Mouse (Mus musculus): Measurements from ENCODE around the gene Rpusd4.

The Rpusd4 gene

DNA sequence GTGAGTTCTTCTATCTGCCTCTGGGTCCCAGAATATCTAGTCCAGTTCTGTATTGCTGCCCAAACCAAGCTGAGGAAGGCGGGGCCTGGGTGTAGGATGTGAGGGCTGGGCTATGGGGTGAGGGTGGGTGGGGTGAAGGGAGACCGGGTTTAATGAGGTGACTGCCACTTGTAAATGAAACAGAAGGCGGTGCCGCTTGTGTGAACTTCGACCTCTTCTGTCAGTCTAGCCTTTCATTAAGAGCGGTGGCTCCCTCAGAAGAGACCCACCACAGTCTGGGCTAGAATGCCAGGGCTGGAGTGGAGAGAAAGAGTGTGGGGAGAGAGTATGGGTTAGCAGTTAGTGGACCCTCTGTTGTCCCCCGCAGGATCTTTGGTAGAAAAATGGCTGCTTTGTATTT, 22.3 kb downstream of the Rpusd4 start:
- no peak for DNase-seq

GRCm38 (mm10) chr9:35290417-35290816, 22.8 kb downstream of the Rpusd4 start:
- no peak for DNase-seq

GRCm38 (mm10) chr9:35290916-35291315, 23.3 kb downstream of the Rpusd4 start:
- DNase-seq, result no peak

GRCm38 (mm10) chr9:35293465-35293864, 25.8 kb downstream of the Rpusd4 start:
- DNase-seq, result no peak

DNA sequence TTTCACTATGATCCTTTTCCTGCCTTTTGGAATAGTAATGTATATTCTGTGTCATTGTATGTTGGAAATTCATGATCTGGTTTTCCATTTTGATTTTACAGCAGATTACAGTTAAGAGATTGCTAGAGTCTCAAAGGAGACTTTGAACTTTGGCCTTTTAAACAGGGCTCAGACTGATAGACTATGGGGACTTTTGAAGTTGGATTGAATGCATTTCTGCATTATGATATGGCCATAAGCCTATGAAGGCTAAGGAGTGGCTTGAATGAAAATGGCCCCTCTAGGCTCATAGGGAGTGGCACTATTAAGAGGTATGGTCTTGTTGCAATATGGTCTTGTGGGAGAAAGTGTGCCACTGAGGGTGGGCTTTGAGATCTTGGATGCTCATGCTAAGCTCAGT, 30.1 kb downstream of the Rpusd4 start:
- DNase-seq, result no peak

DNA sequence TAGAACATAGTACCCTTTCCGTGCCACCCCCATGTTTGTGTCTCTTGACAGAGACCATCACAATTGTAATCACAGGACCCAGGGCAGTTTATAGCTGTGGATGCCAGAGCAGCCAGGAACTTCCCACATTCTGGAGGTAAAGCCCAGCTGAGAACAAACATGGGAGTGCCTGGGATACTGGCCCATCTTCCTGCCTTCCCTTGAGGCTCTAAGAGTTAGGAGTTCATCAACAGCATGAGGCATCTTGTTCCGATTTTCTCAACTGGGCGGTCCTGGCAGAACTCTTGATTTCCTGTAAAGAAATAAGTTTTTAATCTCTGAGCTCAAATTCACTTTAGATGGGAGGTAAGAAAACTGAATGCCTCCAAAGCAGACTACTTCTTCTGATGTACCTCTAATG, 34.5 kb downstream of the Rpusd4 start:
- DNase-seq, result no peak

DNA sequence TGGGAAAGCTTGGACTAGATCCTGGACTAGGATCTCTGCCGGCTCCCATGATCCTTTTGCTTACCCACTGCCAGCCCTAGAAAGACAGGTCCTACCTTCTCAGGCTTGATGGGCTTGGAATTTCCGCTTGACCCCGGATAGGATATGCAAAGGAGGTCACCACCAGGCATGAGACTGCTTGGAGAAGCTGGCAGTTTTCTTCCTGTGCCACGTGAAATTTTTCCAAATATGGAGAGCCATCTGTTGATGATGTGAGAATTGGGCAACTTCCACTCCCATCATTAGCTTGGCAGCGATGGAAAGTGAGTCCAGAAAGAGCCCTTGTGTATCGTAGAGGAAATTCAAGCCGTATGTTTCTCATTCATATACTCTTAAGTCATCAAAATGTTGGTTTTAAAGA, 39.8 kb downstream of the Rpusd4 start:
- no peak for DNase-seq

- no peak for DNase-seq
Measured at GRCm38 (mm10) chr9:35310377-35310776, 42.7 kb downstream of the Rpusd4 start.

GRCm38 (mm10) chr9:35312516-35312915, 44.9 kb downstream of the Rpusd4 start:
- peak; percentile 35 for DNase-seq

- DNase-seq, result no peak
Measured at GRCm38 (mm10) chr9:35313601-35314000, 45.9 kb downstream of the Rpusd4 start.

- DNase-seq, result no peak
Measured at GRCm38 (mm10) chr9:35314254-35314653, 46.6 kb downstream of the Rpusd4 start.

GRCm38 (mm10) chr9:35316771-35317211, 49.1 kb downstream of the Rpusd4 start:
- peak; percentile 37 for DNase-seq

DNA sequence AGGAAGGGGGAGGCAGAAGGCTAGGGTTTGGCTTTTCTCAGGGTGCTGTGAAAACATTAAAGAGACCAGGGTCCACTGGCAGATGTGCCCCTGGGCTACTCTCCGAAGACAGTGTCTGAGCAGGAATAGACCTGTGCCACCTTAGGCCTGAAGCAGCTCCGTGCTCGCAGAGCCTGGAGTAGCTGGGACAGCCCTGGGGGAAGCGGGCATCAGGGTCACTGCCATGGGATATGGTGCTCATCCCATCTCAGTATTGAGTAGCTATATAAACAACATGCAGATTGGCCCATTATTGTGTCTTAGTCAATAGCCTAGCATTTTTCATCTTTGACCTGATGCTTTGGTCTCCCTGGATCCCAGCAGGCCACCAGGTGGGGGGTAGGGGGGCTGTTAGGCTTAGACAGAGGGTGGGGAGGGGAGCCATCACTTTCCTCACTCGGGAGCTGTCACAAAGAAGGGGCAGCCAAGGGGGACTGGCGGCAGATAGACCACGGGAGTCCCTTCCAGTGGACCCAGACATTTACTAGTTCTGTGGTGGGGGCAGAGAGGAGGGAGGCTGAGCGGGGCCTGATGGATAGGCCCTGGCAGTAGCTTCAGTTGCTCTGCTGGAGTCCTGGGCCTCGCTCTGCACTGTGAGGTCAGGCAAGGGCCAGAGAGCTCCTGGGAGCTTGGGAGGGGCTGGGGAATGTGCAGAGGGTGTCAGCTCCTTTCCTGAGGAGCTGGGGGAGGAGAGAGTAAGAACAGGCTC, 49.7 kb downstream of the Rpusd4 start:
- DNase-seq, result no peak

DNA sequence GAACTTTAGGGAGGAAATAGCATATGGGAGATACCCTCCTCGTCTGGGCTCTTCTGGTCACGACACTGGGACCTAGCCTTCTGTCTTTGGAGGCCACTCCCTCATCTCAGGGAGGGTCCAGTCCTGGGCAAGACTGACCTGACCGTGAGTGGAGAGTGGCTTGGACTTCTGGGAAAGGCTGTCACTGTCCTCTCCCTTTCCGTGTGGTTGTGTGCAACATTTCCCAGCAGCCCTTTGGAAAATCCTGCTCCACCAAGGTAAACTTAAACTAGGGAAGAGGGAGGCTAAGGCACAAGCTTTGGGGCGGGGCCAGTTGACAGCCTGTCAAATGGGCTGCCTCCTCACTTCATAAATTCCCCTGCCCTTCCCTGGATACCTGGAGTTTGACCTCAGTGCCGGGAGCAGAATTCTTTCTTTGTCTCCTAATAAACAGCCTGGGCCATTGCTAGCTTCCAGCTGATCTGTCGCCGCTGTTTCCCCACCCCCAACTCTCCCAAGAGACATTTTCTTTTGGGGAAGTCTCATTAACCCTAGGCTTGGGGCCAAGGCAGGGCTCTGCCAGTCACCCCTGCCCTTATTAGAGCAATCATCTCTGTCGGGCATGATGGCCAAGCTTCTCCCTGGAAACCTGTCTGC, 51.0 kb downstream of the Rpusd4 start:
- peak; percentile 81 for DNase-seq

DNA sequence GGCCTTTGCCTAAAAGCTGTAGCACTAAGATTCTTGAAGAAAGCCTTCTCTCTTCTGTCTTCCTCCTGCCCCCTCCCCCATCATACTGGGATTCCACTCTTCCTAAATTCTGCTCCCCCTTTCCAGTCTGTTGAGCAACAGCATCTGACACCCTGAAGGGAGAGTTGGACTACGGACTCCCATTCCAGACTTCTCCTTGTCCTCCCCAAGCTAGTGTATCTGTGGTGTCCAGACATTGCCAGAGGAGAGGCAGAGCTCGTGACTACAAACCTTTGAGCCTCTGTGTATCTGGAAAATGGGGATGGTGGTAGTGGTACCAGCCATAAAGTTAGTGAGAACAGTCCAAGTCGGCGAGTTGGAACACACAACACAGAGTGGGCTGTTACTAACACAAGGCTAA, 52.6 kb downstream of the Rpusd4 start:
- no peak for DNase-seq

GRCm38 (mm10) chr9:35323974-35324373, 56.3 kb downstream of the Rpusd4 start:
- DNase-seq, result no peak

GRCm38 (mm10) chr9:35324571-35324970, 56.9 kb downstream of the Rpusd4 start:
- DNase-seq, result peak; percentile 34

DNA sequence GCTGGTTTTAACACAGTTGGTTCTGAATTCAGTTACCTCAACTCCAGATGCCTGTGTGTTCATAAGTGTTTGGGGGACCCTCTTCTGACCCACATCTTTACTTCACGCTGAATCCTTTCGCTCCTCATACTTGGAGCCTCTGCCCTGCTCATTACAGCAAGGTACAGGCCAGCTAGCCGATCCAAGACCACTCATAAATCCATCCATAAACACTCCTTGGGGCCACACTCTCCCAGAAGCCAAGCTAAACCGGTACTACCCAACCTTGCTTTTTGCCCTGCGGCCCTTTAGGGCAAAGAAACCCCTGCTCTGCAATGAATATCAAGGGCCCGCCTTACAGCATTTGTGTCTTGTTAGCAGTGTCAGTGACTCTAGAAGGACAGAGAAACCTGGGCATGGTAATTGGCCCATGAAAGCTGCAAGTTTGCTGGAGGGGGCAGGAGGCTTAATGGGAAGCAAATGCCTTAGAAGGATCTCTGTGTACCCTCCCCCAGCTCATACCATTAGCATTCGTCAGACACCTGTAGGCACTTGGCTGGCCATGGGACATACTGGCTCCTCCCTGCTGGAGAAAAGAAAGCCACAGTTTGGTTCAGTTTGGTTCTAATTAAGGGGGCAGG, 59.1 kb downstream of the Rpusd4 start:
- DNase-seq, result no peak
